Mouse (Mus musculus): Measurements from ENCODE around the gene Gm11077.

Gm11077 gene

GRCm38 (mm10) chr6:140750371-140751080, 21.4 kb downstream of the Gm11077 start:
- peak; percentile 8 for DNase-seq

- DNase-seq = peak; percentile 5
Measured at GRCm38 (mm10) chr6:140766365-140766764, 37.3 kb downstream of the Gm11077 start.

GRCm38 (mm10) chr6:140767237-140767636, 38.2 kb downstream of the Gm11077 start:
- DNase-seq = no peak

GRCm38 (mm10) chr6:140768180-140768579, 39.1 kb downstream of the Gm11077 start:
- DNase-seq = no peak

GRCm38 (mm10) chr6:140768859-140769640, 40.0 kb downstream of the Gm11077 start:
- DNase-seq = no peak

GRCm38 (mm10) chr6:140776274-140776673, 47.2 kb downstream of the Gm11077 start:
- no peak for DNase-seq

- no peak for DNase-seq
Measured at GRCm38 (mm10) chr6:140782524-140782923, 53.4 kb downstream of the Gm11077 start.

- DNase-seq = peak; percentile 10
Measured at GRCm38 (mm10) chr6:140786058-140786457, 57.0 kb downstream of the Gm11077 start.

GRCm38 (mm10) chr6:140789850-140790249, 60.8 kb downstream of the Gm11077 start:
- no peak for DNase-seq

GRCm38 (mm10) chr6:140793676-140794262, 64.7 kb downstream of the Gm11077 start:
- DNase-seq = no peak

GRCm38 (mm10) chr6:140798841-140799240, 69.8 kb downstream of the Gm11077 start:
- DNase-seq = no peak

- no peak for DNase-seq
Measured at GRCm38 (mm10) chr6:140799435-140800040, 70.5 kb downstream of the Gm11077 start.

GRCm38 (mm10) chr6:140800587-140800986, 71.5 kb downstream of the Gm11077 start:
- DNase-seq = no peak

Data from kidney, adult 18-20 months (tissue).